Mouse (Mus musculus): ENCODE results near the gene Tmem42. TPM values are rescaled to one million over a fixed set of nuclear protein-coding genes. Genes with fewer than 3 reads are reported as not detected.

Gene Tmem42
- polyA plus RNA-seq, 1 experiment from 2014 or later, result 17.9 TPM

DNA sequence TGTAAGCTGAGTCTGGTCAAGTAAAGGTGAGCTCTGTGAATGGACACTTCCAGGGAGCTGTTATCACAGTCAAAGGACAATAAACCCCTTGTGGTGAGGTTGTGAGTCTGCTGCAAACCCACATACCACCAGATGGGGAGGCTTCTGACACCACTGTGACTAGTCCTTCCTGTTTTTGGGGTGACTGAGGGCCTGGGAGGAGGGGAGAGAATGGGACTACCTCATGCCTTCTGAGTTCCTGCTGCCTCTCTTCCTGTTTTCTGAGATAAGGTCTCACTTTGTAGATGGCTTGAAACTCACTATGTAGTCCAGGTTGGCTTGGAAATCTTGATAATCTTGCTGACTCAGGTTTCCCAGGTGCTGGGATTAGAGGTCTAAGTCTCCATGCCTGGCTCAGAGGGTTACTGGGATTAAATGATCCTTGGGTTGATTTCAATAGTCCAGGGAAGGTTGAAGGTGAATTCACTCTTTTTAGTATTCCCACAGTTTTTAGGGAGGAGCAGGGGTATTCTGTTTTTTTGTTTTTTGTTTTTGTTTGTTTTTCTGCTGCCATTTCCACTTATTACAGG, 37.7 kb downstream of the Tmem42 start:
- no peak overlapping the region for H3K4me3 ChIP-seq
- H3K36me3 ChIP-seq, result no peaks in the 10 kb centered on the region
- H3K4me2 ChIP-seq, result no peak overlapping the region
- no peak overlapping the region for H3K9ac ChIP-seq
- no peaks in the 10 kb centered on the region for H3K27me3 ChIP-seq (replicated peaks)
- H3K27ac ChIP-seq (replicated peaks), result no peak overlapping the region
- H3K4me1 ChIP-seq, result peaks cover 8% of the 10 kb centered on the region; the same call in 1 of the 2 replicates
- H3K9me3 ChIP-seq, result no peaks in the 10 kb centered on the region
- ATAC-seq (ENCODE audit: extremely low read depth, insufficient number of reproducible peaks, low FRiP score, low TSS enrichment), result no peak

- no peak for ATAC-seq (ENCODE audit: extremely low read depth, insufficient number of reproducible peaks, low FRiP score, low TSS enrichment)
- H3K4me1 ChIP-seq, result peaks cover 8% of the 10 kb centered on the region; the same call in 1 of the 2 replicates
- H3K36me3 ChIP-seq, result no peaks in the 10 kb centered on the region
- 88% methylated on average over 3 of the region's 3 CpGs for WGBS
- no peak overlapping the region for H3K4me2 ChIP-seq
- H3K9me3 ChIP-seq, result no peaks in the 10 kb centered on the region
- no peaks in the 10 kb centered on the region for H3K27me3 ChIP-seq (replicated peaks)
- no peak overlapping the region for H3K27ac ChIP-seq (replicated peaks)
- H3K9ac ChIP-seq, result no peak overlapping the region
- no peak overlapping the region for H3K4me3 ChIP-seq
Observed at GRCm38 (mm10) chr9:123060172-123060571, 39.0 kb downstream of the Tmem42 start.

Other genes starting within 250 kb of the Tmem42 start
- 4.6 and 4.8 TPM in 2 replicates for gene Tcaim, start 215.8 kb upstream of the Tmem42 start, polyA plus RNA-seq (2015; fragmentation: Nextera tagmentation; extraction: Ambion mirVana)
- gene Gm35549, start 177.3 kb upstream of the Tmem42 start, polyA plus RNA-seq (2015; fragmentation: Nextera tagmentation; extraction: Ambion mirVana), result 0.25 TPM in 1 of 2 replicates, not detected in the other
- 33.7 and 40.3 TPM in 2 replicates for gene Zfp445, start 155.3 kb upstream of the Tmem42 start, polyA plus RNA-seq (2015; fragmentation: Nextera tagmentation; extraction: Ambion mirVana)
- gene Zkscan7, start 135.6 kb upstream of the Tmem42 start, polyA plus RNA-seq (2015; fragmentation: Nextera tagmentation; extraction: Ambion mirVana), result 2.1 and 3.0 TPM in 2 replicates
- 11.0 and 12.0 TPM in 2 replicates for gene Zfp105, start 98.3 kb upstream of the Tmem42 start, polyA plus RNA-seq (2015; fragmentation: Nextera tagmentation; extraction: Ambion mirVana)
- 20.1 and 22.3 TPM in 2 replicates for gene 1110059G10Rik, start 70.3 kb upstream of the Tmem42 start, polyA plus RNA-seq (2015; fragmentation: Nextera tagmentation; extraction: Ambion mirVana)
- gene Kif15, start 70.3 kb upstream of the Tmem42 start, polyA plus RNA-seq (2015; fragmentation: Nextera tagmentation; extraction: Ambion mirVana), result 27.5 and 27.6 TPM in 2 replicates
- 0.27 and 0.57 TPM in 2 replicates for gene Tgm4, start 13.4 kb downstream of the Tmem42 start, polyA plus RNA-seq (2015; fragmentation: Nextera tagmentation; extraction: Ambion mirVana)
- gene Zdhhc3, start 91.9 kb downstream of the Tmem42 start, polyA plus RNA-seq (2015; fragmentation: Nextera tagmentation; extraction: Ambion mirVana), result 48.2 and 49.1 TPM in 2 replicates
- gene Exosc7, start 91.9 kb downstream of the Tmem42 start, polyA plus RNA-seq (2015; fragmentation: Nextera tagmentation; extraction: Ambion mirVana), result 74.0 and 82.5 TPM in 2 replicates
- 0.20 TPM in 1 of 2 replicates, not detected in the other for gene Clec3b, start 129.6 kb downstream of the Tmem42 start, polyA plus RNA-seq (2015; fragmentation: Nextera tagmentation; extraction: Ambion mirVana)
- gene Cdcp1, start 194.7 kb downstream of the Tmem42 start, polyA plus RNA-seq (2015; fragmentation: Nextera tagmentation; extraction: Ambion mirVana), result 0.32 and 0.51 TPM in 2 replicates
- gene Tmem158, start 239.4 kb downstream of the Tmem42 start, polyA plus RNA-seq (2015; fragmentation: Nextera tagmentation; extraction: Ambion mirVana), result 5.9 and 6.5 TPM in 2 replicates

Data from heart, embryonic 13.5 days (tissue).